Mouse (Mus musculus): ENCODE measurements around the gene 4930433I11Rik. TPM values are rescaled to one million over a fixed set of nuclear protein-coding genes. Genes with fewer than 3 reads are reported as not detected.

Gene 4930433I11Rik
- not detected in 2 replicates for polyA plus RNA-seq (2015; fragmentation: Nextera tagmentation; extraction: Ambion mirVana)

GRCm38 (mm10) chr7:40987243-40987642 is at the start of gene 4930433I11Rik:
Gene 4930433I11Rik (plus strand): TSS chr7:40987543.

DNA sequence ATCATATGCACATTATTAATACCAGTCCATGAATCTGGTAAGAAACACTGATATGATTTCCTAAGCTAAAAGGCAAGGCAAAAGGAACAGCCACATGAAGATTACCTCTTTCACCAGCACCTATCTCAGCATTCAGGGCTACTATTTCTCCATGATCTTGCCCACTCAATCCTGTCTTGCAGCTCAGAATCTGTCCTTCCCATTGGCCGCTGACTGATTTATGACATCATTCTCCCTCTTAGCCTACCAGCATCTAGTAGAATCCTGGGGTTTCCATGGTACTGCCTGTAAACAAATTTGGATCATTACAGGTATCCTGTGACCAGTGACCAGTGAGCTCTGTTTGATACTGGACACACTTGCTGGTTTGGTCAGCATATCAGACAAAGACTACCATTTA is 45.1 kb downstream of the 4930433I11Rik start, which contains the start of gene Gm4884:
Gene Gm4884, plus strand, starts transcription at position 301 of the 400 bp plus-strand sequence.

Other genes starting within 250 kb of the 4930433I11Rik start
- gene Vstm2b, start 89.2 kb upstream of the 4930433I11Rik start, polyA plus RNA-seq (2015; fragmentation: Nextera tagmentation; extraction: Ambion mirVana): 37.5 and 40.8 TPM in 2 replicates
- not detected in 2 replicates for gene Gm4884, start 45.2 kb downstream of the 4930433I11Rik start, polyA plus RNA-seq (2015; fragmentation: Nextera tagmentation; extraction: Ambion mirVana)
- not detected in 2 replicates for gene Gm5592, start 166.3 kb downstream of the 4930433I11Rik start, polyA plus RNA-seq (2015; fragmentation: Nextera tagmentation; extraction: Ambion mirVana)

All from neural tube, postnatal 0 days (tissue).